Mouse (Mus musculus): ENCODE measurements around the gene Ypel2. TPM values are rescaled to one million over a fixed set of nuclear protein-coding genes. Genes with fewer than 3 reads are reported as not detected.

Gene Ypel2
- total RNA-seq, 2 experiments from 2014 or later = 7.4 to 8.6 TPM

DNA sequence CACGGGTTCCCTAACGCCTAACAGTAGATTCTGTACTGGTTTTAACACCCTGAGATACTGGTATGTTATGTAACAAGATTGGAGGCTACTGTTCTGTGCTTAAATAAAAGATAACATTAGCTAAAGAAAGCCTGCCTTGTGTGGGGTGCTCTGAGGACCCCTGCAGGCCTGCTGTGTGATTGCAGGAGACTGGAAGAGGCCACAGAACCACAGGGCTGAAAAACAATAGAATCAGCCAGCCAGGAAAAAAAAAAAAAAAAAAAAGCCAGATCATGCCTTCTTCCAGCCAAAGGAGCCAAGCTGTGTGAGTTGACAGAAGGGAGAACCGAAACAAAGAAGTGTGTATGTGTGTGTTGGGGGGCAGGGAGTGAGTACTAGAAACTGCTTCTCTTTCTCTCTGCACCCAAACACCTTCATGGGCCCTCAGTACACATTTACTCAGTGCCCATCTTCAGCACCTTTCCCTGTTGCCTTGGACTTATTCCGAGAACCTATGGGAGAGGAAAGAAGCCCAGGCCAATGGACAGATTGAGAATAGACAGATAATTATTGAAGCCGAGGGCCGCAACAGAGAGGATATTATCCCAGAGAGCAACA is 2.2 kb upstream of the Ypel2 start:
- DNase-seq (ENCODE audit: low spot score in 2 of 2) = peak; percentile 54 to 67

DNA sequence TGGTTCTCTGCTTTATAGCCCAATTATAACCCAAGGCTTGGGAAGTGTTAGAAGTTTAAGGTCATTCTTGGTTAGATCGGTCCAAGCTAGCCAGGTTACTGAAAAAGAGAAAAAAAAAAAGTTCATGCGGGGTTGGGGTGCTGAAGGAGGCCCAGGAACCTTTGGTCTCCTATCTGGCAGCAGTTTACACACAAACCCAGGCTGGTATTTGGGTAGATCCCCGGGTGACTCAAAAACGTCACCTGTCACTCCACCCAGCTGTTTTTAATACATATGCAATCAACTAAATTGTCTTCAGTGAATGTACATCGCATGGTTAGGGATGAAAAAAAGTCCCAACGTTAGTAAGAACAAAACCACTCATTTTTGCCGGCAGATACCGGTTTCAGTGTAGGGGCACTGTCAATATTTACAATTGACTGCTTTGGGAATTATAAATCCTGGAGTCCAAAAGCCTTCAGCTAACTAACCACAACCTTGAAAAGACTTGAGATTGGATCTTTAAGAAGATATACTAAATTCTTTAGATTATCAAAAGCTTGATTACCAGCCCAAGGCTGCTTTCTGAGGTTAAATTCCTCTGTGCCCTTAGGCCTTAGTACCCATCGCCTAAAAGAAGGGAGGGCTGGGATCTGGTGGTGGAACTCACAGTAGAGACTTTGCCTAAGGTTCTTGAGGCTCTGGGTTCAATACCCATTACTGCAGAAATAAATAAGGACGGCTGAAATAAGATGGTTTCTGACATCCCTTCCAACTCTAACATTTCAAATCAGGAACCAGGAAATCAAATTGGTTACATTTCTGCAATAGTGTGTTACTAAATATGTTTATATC is 1.5 kb upstream of the Ypel2 start:
- no peak for DNase-seq (ENCODE audit: low spot score in 2 of 2)

DNA sequence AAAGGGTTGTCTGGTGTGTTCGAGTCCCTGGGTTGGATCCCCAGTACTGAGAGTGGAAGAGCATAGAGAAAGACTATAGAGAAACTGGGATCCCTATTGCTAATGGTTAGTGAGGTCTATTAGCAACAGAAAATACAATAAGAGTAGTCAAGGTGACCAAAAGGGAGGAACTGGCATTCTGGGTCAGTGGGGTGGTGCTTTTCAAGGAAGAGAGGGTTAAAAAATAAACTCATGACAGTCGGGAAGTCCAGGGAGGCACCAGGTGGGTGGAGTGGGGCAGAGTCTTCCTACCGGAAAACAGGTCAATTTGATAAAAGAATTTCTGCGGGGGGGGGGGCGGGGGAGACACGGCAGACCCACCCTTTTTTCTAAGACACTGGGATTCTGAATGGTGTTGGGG is 823 bp upstream of the Ypel2 start:
- DNase-seq (ENCODE audit: low spot score in 2 of 2) = no peak

DNA sequence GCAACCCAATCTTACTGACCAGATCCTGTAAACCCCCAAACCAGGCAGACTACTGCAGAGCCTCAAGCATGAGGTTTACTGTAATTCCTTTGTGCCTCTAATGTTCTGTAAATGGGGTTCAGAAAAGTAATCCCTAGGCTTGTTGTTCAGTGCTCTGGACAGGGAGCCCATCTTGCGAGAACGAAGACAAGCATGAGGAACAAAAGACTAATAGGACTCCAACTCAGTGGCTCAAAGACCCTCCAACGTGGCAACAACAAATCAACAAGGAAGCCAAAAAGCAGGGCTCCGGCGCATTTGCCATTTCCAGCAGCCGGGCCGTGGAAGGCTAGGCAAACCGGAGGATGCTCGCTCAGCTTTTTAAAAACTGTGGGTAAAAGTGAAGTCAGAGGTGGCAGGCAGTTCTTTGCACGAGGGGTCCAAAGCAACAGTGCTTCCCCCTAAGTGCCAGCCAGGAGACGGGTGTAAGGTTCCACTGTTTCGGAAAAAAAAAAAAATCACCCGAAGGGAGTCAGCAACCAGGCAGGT is 982 bp downstream of the Ypel2 start:
- DNase-seq (ENCODE audit: low spot score in 2 of 2) = no peak

DNA sequence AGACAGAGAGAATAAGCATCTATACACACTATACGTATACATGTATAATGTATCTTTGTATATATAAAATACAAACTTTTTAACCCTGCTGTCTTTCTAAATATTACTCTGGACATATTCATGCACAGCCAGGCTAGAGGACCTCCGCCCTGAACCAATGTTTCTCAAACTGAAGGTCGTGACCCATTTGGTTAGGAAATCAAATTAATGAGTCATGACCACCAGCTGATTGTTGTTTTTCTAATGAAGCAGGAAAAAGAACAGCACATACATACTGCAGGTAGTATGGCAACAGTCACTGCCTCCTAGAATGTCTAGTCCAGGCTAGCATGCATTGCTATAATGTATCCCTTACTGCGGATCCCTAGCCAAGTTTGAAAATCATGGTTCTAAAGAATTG is 2.3 kb downstream of the Ypel2 start:
- no peak for DNase-seq (ENCODE audit: low spot score in 2 of 2)

DNA sequence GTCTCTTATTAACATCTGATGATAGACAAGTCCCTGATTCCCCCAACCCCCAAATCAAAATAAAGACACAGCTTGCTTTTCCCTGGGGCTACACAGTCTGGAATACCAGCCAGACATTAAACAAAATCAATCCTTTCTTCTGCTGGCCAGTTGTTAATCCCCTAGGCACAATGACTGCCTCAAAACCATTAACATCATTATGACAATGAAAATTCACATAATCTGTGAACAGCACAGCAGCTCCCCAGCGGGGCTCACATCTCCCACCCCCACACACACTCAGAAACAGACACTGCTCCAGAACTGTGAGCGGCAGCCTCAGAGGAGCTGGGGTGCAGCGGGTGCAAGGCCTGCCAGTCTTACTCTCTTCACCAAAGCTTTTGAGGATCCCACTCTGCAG is 3.2 kb downstream of the Ypel2 start:
- no peak for DNase-seq (ENCODE audit: low spot score in 2 of 2)

DNA sequence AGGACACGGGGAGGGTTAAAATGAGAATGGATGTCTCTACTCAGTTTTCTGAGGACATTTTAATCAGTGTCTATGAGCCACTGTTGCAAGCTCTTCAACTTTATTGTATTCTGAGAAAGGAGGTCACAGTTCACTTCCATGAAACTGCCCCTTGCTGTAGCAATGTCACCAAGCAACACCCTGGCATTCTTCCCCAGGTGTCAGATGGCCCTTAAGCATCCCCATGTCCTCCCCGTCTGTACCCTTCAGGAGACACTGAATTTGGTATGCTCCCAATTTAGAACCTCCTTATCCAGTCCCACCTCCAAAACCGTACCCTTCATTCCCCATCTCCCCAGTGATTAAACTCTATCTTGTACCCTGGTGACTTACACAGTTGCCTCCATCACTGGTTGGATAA is 8.5 kb downstream of the Ypel2 start:
- no peak for DNase-seq (ENCODE audit: low spot score in 2 of 2)

DNA sequence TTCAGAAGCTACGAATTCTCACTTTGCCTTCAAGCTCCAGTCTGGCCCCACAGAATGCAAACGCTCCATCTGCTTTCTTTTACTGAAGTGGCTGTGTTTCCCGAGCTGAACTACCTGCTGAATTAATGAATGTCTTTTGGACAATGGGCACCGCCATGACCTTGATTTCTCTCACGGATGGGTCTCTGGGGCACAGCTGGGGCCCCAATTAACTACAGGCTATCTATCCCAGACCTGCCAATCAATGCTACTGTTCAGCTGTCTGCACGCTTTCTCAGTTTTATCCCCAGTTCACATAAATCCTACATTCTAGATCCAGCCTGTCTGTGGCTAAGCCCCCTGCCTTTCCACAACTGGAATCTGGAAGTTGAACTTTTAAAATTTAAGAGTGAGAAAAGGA is 10.5 kb downstream of the Ypel2 start:
- DNase-seq (ENCODE audit: low spot score in 2 of 2) = no peak

DNA sequence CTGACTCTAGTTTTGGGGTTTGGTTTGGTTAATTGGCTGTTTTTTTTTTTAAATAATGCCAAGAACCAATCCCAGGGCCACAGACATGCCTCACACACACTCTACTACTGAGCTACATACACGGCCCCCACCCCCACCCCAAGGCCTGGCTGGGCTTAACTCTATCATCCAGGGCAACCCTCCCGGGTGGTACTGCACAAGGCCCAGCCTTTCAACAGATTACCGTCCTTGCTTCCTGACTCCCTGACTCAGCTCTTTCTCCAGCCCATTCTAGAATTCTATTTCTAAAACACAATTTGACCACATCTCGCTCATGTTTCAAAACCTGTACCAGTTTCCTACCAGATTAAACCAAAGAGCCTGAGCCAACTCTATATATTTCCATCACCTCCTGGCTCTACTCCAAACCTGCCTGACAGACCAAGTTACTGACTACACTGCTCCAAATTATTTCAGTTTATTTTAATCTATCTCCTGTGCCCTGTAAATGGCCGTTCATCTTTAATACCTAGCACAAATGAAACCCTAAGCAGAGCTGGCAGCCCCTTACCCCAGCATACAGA is 12.2 kb downstream of the Ypel2 start:
- DNase-seq (ENCODE audit: low spot score in 2 of 2) = no peak

DNA sequence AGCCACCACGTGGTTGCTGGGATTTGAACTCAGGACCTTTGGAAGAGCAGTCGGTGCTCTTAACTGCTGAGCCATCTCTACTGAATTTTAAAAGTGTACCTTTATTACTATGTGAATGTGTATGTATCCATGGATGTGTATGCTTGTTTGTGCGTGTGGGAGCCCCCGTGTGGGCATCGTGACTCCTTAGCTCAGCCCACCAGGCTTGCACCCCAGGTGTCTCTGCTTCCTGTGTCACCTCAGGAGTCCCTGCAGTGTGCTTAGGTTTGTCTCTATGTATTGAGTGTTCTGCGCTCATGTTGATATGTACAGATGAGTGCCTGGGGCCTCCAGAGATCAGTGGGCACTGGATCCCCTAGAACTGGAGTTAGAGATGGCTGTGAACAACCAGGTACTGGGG is 13.0 kb downstream of the Ypel2 start:
- DNase-seq (ENCODE audit: low spot score in 2 of 2) = no peak

DNA sequence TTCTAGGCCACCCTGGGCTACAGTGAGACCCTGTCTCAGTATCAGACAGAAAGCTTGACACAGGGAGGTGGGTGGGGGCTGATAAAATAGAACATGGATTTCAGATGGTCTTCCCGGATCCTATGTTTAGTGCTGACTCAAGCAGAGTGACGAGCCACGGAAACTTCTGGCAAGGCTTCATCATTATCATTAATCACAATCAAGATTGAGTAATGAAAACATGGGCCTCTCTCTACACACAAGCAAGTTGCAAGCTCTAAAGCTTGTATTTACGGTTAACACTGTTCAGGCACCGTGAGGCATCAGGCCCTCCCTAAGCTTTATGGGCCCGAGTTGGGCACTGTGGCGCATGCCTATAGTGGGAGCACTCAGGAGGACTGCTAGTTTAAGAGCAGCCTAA is 13.7 kb downstream of the Ypel2 start:
- DNase-seq (ENCODE audit: low spot score in 2 of 2) = no peak

DNA sequence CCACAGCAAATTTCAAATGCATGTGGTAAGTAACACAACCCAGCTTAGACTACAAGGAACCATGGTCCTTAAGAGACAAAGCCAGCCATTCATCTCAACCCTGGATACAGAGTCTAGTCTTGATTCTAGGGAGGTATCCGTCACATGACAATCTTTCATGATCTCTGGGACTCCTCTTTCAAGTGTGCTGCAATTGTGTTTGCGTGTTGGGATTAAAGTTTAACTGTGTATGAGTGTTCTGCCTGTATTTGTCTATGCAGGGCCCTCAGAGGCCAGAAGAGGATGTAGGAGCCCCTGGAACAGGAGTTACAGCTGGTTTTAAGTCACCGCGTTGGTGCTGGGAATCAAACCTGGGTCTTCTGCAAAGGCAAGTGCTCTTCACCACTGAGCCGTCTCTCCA is 16.3 kb downstream of the Ypel2 start:
- DNase-seq (ENCODE audit: low spot score in 2 of 2) = no peak

DNA sequence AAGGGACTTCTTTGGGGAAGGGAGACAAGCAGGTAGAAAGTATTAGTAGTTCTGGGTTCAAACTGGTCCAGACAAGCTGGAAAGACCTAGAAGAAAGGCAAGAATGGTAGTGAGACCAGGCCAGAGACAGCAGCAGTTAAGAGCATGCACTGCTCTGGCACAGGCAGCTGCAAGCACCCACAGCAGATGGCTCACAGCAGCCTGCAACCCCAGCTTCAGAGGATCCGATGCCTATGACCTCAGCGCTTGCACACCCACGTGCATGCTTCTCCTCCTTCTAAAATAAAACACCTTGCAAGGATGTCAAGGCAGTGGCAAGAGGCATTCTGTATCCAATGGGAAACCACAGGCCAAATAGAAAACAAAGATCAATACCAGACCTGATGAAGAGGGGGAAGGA is 19.1 kb downstream of the Ypel2 start:
- no peak for DNase-seq (ENCODE audit: low spot score in 2 of 2)

DNA sequence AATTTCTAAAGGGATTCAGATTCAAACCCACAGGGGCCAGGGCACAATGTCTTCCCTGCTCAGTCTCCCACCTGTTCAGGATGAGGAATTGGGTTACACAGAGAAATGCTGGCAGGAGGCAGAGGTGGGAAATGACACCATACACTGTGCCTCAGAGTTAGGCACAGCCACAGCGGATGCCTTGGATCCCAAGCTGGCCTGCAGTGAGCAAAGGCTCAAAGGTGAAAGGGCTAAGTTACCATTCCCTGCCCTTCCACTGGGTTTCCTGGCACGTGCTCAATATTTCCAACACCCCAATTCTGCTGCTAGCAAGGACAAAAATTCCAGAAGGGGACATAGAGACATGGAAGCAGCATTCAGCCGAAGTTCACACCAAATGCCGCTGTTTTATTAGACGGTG is 20.3 kb downstream of the Ypel2 start:
- no peak for DNase-seq (ENCODE audit: low spot score in 2 of 2)

DNA sequence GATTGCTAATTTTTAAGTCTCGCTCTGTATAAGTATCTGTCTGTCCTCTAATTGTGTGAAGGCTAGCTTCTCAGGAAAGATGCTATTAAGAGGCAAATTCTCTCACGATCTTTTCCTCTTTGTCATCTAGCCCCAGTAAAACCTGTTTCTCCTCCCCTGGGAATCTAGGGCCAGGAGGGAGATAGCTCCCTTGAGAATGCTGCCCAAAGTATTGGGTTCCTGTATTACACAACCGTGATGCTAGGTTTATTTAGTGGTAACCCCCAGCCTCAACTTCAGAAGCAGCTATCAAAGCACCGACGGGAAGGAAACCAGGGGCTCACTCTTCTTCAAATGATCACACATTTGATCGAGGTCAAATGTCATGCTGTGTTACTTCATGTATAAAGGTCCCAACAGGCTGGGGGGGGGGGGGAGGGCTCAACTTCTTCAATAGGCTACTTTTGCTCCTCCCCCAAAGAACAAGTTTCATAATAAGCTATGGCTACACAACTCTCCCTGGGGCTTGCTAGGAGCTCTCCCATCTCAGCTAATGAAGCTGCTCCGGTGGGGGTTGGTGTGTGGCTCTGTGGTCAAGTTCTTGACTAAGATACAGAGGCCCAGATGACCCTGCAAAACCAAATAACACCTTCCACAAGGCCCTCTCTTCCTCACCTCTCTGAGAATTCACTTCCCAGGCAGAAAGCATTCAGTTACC is 22.3 kb downstream of the Ypel2 start:
- no peak for DNase-seq (ENCODE audit: low spot score in 2 of 2)

DNA sequence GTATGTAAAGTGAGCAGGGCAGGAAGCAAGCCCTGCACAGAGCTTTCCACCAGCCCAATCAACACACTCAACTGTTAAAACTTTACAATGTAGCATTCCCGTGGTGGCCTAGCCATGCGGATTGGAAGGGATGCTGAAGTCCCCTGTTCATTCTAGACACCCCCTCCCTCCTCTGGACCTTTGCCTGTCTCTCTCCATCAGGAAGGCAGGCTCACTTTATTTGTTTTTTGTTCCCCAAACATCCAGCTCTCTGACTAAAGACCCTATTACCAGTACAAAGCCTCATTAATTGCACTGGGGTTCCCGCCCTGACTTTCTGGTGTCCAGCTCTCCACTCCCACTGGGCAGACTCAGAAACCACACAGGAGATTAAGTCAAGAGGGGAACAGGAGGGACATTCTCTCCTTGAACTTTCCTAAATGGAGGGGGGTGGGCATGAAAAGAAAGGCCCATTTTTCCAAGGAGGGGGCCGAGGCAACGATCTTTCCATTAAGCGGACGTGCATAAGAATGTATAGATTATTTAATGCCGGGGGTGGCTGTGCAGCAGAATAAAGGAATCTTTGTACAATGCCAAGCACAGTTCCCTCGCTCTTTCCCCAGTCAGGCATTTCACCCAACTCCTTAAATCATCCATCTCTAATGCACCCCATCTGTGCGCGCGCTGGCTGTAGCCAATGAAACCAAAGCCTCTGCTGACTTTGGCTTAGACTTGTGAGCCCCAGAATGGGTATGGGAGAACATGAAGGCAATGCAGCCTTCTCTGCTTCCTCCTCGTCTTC is 24.3 kb downstream of the Ypel2 start:
- DNase-seq (ENCODE audit: low spot score in 2 of 2) = no peak

DNA sequence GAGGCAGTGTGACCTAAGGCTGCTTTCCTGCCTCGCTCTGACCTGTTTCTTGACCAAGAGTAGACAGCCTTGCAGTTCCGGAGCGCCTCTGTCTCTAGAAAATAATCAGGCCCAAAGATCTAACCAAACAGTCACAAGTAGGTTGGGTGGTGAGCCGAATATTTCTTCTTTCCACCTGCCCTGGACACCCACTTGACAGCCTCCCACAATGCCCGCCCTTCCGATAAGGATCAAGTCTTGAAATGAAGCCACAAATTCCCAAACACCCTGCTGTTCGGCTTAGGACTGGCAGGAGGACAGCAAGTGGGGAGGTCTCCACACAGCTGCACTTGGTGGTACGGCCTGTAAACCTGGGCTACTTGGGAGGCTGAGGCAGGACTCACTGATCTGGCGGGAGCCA is 26.0 kb downstream of the Ypel2 start:
- DNase-seq (ENCODE audit: low spot score in 2 of 2) = no peak

DNA sequence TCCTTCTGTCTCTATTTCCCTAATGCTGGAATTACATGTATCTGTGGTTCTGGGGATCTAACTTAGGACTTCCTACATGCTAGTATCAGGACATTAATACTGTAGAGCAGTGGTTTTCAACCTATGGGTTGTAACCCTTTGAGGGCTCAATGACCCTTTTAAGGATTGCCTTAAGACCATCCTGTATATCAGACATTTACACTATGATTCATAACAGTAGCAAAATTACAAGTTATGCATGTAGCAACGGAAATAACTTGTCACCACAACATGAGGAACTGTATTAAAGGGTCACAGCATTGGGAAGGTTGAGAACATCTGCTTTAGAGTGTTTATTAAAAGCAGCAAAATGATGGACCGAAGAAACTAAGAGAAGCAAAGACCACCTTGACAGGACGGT is 26.8 kb downstream of the Ypel2 start:
- no peak for DNase-seq (ENCODE audit: low spot score in 2 of 2)

DNA sequence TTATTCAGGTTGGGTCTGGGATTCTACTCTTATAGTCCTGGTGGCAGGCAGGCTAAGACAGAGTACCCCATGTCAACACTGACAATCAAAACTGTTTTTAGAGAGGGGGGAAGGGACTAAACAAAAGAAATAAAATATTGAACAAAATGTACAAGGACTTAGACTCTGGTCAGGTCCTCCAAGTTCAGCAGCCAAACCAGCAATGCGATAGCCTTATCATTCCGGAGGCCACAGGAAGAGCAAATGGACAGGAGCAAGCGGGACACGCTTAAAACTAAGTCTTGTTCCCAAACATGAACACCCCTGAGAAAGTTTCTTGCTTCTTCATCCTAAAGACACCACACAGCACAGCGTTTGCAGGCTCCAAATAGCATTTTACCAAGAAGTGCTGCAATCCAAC is 28.4 kb downstream of the Ypel2 start:
- DNase-seq (ENCODE audit: low spot score in 2 of 2) = no peak

DNA sequence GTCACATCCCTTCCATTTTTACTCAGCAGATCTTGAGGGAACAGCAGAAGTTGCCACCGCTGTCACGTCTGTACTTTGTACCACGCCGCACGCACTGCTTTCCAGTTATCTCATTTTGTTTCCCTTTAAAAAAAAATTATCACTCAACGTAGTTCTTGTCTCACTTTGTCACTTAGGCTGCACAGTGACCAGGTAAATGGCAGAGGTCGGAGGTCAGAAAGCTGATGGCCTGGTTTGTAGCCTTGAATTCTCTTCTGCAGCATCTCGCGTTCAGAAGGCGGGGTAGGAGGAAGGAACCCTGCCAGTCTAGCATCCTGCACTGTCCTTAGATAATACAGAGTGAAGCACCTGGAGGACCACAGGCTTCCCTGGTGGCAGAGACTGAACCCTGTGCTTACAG is 29.8 kb downstream of the Ypel2 start:
- no peak for DNase-seq (ENCODE audit: low spot score in 2 of 2)

DNA sequence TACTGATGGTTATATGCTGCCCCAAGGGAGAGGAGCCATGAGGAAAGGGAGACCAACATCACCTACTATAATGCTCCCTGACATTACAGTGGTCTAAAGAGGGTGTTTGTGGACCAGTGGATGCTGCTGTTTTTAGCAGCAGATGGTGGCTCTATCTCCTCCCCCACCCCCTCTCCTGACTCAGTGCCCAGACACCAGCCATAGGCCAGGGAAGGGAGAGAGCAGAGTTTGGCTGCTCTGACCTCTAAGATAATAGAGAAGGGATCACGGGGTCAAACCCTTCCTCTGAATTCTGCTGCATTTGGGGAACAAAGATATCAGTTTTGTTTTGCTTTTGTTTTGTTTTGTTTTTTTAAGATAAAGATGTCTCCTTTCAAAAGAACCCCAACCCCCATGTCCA is 30.5 kb downstream of the Ypel2 start:
- no peak for DNase-seq (ENCODE audit: low spot score in 2 of 2)
